Mouse (Mus musculus): Measurements from ENCODE around the gene Plekhf1.

Gene Plekhf1

DNA sequence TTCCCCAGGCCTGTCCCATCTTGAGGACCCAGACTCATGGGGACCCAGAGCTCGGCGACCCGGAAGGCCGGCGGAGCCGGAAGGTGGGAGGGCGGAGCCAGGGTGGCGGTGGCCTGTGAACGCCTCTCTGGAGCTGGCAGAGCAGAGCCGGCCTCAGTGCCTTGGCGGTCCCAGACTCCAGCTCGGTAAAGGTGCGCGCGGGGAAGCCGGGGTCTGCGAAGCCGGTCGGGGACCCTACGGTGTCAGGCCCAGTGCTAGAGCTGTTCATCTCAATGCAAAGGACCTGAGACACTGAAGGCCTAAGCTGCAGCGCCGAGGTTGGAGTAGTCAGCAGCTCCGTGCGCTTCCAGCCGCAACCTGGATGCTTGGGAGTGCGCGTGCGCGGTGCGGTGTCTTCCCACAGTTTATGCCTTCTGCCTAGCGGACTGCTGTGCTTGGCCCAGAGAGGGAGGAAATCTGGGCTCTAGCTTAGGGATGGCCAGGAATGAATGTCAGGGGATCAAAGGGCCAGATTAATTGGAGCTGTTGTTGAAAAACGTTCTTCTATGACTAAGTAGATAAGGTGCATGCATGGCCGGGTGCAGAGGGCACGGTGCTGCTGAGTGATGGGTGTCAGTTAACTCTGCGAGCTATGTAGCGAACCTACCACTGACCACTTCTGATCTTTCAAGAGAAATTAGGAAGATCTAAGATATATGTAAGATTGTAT lies 44.0 kb downstream of the Plekhf1 start:
- CTCF ChIA-PET: interaction anchor here (0.5 to 4.4 kb wide), 49 partner anchors 7 to 249 kb away, joined by 3 to 111 read pairs (median 5); partner anchors contain the start of gene Pop4 (in 2 of the 4)
- POLR2A ChIA-PET: interaction anchor here in 3 of 4 experiments (0.5 to 3.5 kb wide), 40 partner anchors 9 to 1336 kb away, joined by 3 to 37 read pairs (median 4); partner anchors contain the start of genes Pop4 (in 2 of the 3), Ccne1 (in 1 of the 3) and Plekhf1 (in 1 of the 3)

GRCm38 (mm10) chr7:38182962-38183687 lies 44.7 kb downstream of the Plekhf1 start, which contains the start of gene 1600014C10Rik:
Gene 1600014C10Rik (plus strand): TSS chr7:38183217.
- ChIA-PET POLR2A (interaction anchor here (0.6 to 3.5 kb wide), 45 partner anchors 8 to 165 kb away, joined by 3 to 37 read pairs (median 4); partner anchors contain the start of genes Pop4 (in 2 of the 4), Ccne1 (in 1 of the 4) and Plekhf1 (in 1 of the 4)), CTCF (interaction anchor here (0.5 to 4.4 kb wide), 90 partner anchors 7 to 248 kb away, joined by 3 to 111 read pairs (median 4); partner anchors contain the start of genes Pop4 (in 3 of the 4), Plekhf1 (in 2 of the 4) and Ccne1 (in 1 of the 4))

GRCm38 (mm10) chr7:38182596-38182961 lies 45.2 kb downstream of the Plekhf1 start:
- CTCF ChIA-PET: interaction anchor here (0.5 to 4.4 kb wide), 71 partner anchors 9 to 163 kb away, joined by 3 to 111 read pairs (median 4); partner anchors contain the start of genes Pop4 (in 3 of the 4), Plekhf1 (in 2 of the 4) and Ccne1 (in 1 of the 4)
- POLR2A ChIA-PET: interaction anchor here (0.6 to 3.5 kb wide), 23 partner anchors 8 to 164 kb away, joined by 3 to 37 read pairs (median 8); partner anchors contain the start of genes Pop4 (in 2 of the 4) and Plekhf1 (in 1 of the 4)

- ChIA-PET POLR2A (interaction anchor here in 3 of 4 experiments (0.6 to 3.5 kb wide), 5 partner anchors 15 to 821 kb away, joined by 7 to 37 read pairs (median 14); partner anchors contain the start of gene Pop4 (in 2 of the 3)), CTCF (interaction anchor here (0.7 to 4.4 kb wide), 19 partner anchors 8 to 451 kb away, joined by 3 to 111 read pairs (median 14); partner anchors contain the start of gene Pop4 (in 1 of the 4))
These were observed 46.5 kb downstream of the Plekhf1 start for GRCm38 (mm10) chr7:38181366-38181765.

DNA sequence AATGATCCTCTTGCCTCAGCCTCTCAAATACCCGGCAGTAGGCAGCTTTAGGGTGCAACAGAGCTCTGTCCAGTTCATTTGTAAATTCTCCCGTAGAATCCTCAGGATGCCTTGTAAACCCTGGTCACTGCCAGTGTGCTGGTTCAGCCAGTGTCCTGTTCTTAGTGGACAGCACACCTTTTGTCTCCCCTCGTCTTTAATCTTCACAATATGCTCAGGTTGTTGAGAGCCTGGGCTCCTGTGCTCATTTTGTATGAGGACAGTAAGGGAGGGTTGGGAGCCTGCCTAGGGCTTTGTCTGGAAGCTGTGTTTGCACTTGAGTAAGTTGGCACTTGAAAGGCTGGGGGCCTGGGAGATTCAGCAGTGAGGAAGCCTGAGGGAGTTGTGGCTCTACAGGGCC lies 47.9 kb downstream of the Plekhf1 start:
- ChIA-PET CTCF (interaction anchor here (0.5 to 1.5 kb wide), 6 partner anchors 8 to 87 kb away, joined by 3 to 12 read pairs (median 4); no protein-coding TSS in a partner anchor), POLR2A (interaction anchor here in 1 of 4 experiments (0.6 kb wide), 1 partner anchor 91 kb away, joined by 4 read pairs; no protein-coding TSS in a partner anchor)

GRCm38 (mm10) chr7:38176056-38176455 lies 51.8 kb downstream of the Plekhf1 start:
- CTCF ChIA-PET: interaction anchor here (0.6 to 4.1 kb wide), 7 partner anchors 8 to 91 kb away, joined by 3 to 28 read pairs (median 3); partner anchors contain the start of gene 1600014C10Rik (in 1 of the 4)
- POLR2A ChIA-PET: interaction anchor here in 3 of 4 experiments (0.6 to 2.4 kb wide), 4 partner anchors 8 to 218 kb away, joined by 3 to 12 read pairs (median 4); no protein-coding TSS in a partner anchor

GRCm38 (mm10) chr7:38174321-38175148 lies 53.3 kb downstream of the Plekhf1 start:
- ChIA-PET CTCF (interaction anchor here (0.6 to 4.5 kb wide), 11 partner anchors 8 to 96 kb away, joined by 3 to 29 read pairs (median 4); partner anchors contain the start of gene 1600014C10Rik (in 2 of the 4)), POLR2A (interaction anchor here in 3 of 4 experiments (0.6 to 2.4 kb wide), 9 partner anchors 8 to 96 kb away, joined by 3 to 12 read pairs (median 3); partner anchors contain the start of genes 1600014C10Rik (in 2 of the 3), Plekhf1 (in 1 of the 3) and Pop4 (in 1 of the 3))

- POLR2A ChIA-PET: interaction anchor here in 3 of 4 experiments (0.6 to 2.4 kb wide), 9 partner anchors 9 to 54 kb away, joined by 3 to 12 read pairs (median 3); partner anchors contain the start of genes 1600014C10Rik (in 2 of the 3) and Plekhf1 (in 1 of the 3)
- CTCF ChIA-PET: interaction anchor here (0.8 to 4.5 kb wide), 9 partner anchors 9 to 97 kb away, joined by 3 to 29 read pairs (median 5); partner anchors contain the start of gene 1600014C10Rik (in 2 of the 4)
These were observed 53.9 kb downstream of the Plekhf1 start for GRCm38 (mm10) chr7:38173871-38174270.

DNA sequence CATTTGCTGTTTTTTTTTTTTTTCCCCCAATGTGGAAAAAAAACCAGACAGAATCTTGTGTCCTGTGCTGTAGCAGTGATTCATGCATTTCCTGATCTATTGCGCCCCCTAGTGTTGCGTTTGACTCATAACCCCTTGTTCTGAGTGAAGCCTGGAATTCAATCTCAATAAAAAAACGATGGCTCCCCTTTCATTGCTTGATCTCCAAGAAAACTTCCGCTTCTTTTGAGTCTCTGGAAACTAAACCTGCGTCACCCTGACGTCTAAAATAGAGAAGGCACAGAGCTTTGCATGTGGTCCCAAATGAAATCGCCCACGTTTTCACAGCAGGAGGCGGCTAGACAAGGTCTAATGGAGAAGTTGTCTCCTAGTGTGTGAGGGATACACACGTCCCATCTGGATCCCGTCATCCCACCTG lies 60.1 kb downstream of the Plekhf1 start:
- POLR2A ChIA-PET: interaction anchor here in 2 of 4 experiments (1.3 to 1.8 kb wide), 2 partner anchors 15 to 16 kb away, joined by 4 to 5 read pairs; partner anchors contain the start of gene 1600014C10Rik (in 2 of the 2)
- CTCF ChIA-PET: interaction anchor here in 3 of 4 experiments (0.7 to 4.1 kb wide), 8 partner anchors 14 to 107 kb away, joined by 3 to 14 read pairs (median 3); partner anchors contain the start of gene 1600014C10Rik (in 2 of the 3)

Measured in embryonic stem cell, embryonic (primary cell).